Mouse (Mus musculus) yolk sac, embryonic 10.5 days (tissue): ENCODE results near the gene Gzmm.
A peak's percentile ranks its signal among the peaks of the same experiment; 100 is the strongest.
"Not testable (repeated sequence)": the region's sequence is repeated elsewhere in the genome, so short reads cannot be mapped to it uniquely, and the experiment has no call there.

Source experiments
- DNase-seq: peaks from one replicate; pipeline ENCODE4 v3.0.0-alpha.2; 2017; ENCODE audit warnings: low spot score

The Gzmm gene

GRCm38 (mm10) chr10:79681591-79682245 lies 7.1 kb upstream of the Gzmm start, which contains the start of gene Cdc34:
Cdc34 (plus strand) TSS chr10:79682195.
- DNase-seq, result peak; percentile 99

- no peak for DNase-seq
These were observed 6.3 kb upstream of the Gzmm start for GRCm38 (mm10) chr10:79682551-79682915.

GRCm38 (mm10) chr10:79682916-79683582 lies 5.8 kb upstream of the Gzmm start:
- peak; percentile 82 for DNase-seq

GRCm38 (mm10) chr10:79683726-79684640 lies 4.8 kb upstream of the Gzmm start:
- DNase-seq, result peak; percentile 57

DNA sequence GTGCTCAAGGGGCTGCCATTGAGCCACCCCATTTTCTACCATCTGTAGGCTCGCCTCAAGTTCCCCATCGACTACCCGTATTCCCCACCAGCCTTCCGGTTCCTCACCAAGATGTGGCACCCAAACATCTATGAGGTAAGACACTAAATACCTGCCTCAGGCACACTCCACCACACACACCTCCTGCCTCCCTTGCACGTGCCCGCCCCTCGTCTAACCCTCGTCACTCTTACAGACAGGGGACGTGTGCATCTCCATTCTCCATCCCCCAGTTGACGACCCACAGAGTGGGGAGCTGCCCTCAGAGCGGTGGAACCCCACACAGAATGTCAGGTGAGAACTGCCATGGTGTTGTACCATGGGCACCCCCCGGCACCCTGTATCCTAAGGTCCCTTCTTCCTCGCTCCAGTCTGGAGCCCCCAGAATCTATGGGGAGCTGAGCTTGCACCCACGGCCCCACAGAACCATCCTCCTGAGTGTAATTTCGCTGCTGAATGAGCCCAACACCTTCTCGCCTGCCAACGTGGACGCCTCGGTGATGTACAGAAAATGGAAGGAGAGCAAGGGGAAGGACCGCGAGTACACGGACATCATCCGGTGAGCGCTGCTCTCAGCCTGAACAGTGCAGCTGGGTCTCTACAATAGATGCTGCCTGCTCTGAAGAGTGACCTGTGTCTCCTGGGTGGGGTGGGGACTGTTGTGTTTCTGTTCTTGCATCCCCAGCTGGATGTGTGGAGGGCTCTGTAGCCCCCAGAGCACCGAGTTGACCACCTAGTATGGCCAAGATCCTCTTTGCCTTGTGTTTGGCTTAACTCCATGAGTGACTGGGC lies 3.8 kb upstream of the Gzmm start:
- no peak for DNase-seq

DNA sequence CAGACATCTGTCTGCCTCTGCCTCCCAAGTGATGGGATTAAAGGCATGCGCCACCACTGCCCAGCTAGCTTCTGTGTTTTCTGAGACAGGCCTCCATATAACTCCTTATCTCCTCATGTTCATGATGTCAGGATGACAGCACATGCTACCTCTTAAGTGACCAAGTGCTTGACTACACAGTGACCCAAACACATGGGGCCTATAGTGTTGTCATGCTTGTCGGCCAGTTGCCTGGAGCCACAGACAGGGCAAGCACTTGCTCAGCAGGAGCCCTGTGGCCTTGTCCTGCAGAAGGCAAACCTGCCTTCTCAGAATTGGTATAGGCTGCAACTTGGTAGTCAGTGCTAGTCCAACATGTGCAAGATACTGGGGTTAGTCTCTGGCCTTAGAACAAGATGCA lies 2.6 kb upstream of the Gzmm start:
- DNase-seq, result no peak

- DNase-seq, result no peak
These were observed 2.1 kb upstream of the Gzmm start for GRCm38 (mm10) chr10:79686691-79687090.

DNA sequence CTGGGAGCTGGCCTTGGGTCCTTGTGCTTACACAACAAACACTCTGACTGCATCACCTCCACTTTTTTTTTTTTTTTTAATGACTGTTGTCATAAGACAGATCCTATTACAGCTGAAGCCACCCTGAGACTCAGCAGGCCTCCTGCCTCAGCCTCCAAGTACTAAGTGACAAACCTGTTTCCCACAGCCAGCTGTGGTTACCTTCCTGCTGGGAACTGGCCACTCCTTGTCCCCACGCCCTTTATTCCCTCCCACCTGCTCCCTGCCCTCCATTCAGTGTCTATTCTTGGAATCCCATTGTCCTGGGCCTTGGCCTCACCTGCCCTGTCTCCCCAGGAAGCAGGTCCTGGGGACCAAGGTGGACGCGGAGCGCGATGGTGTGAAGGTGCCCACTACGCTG lies 1.3 kb upstream of the Gzmm start:
- DNase-seq, result no peak

DNA sequence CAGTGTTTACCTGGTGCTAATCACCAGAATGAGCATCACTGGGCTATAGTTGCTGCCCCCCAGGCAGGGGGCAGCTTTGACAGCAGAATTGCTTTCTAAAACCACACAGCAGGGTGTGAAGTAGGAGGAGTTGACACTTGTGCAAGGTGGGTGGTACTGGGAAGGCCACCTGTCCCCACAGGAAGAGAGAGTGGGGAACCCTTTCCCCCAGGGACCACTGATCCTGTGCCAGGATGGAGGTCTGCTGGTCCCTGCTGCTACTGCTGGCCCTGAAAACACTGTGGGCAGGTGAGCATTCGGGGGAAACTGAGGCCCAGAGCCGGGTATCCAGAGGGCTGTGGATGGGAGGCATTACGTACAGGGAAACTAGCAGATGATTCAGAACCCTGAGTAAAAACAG lies 358 bp downstream of the Gzmm start:
- no peak for DNase-seq

- DNase-seq, result no peak
These were observed 3.2 kb downstream of the Gzmm start for GRCm38 (mm10) chr10:79691986-79692548.

DNA sequence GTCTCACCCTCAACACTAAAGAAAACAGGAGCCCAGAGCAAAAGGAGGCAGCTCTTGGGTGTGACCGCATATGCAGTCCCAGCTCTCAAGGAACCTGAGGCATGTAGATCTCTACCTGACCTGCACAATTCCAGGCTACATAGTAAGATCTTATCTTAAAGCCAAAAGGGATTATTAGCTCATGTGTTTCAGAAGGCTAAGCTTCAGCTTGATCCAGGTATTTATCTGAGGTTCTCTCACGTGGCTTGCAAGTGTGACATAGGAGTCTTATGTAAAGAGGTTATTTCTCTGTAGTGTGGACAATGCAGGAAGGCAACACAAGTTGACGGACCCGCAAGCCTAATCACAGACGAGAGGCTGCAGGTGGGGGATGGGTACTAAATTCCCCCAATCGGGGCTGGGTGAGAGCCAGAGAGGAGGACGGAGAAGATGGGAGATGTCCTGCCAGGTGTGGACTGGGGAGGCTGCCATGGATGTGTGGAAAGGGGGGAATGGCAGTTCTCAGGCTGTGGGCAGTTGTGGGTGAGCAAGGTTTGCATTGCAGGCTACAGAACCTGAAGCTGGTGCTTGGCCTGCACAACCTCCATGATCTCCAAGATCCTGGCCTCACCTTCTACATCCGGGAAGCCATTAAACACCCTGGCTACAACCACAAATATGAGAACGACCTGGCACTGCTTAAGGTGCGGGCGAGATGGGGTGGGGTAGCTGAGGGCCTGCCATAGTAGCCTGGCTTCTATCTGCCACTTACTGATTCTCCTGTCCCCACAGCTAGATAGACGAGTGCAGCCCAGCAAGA lies 5.0 kb downstream of the Gzmm start:
- DNase-seq, result no peak

- no peak for DNase-seq
These were observed 5.5 kb downstream of the Gzmm start for GRCm38 (mm10) chr10:79694379-79694655.

DNA sequence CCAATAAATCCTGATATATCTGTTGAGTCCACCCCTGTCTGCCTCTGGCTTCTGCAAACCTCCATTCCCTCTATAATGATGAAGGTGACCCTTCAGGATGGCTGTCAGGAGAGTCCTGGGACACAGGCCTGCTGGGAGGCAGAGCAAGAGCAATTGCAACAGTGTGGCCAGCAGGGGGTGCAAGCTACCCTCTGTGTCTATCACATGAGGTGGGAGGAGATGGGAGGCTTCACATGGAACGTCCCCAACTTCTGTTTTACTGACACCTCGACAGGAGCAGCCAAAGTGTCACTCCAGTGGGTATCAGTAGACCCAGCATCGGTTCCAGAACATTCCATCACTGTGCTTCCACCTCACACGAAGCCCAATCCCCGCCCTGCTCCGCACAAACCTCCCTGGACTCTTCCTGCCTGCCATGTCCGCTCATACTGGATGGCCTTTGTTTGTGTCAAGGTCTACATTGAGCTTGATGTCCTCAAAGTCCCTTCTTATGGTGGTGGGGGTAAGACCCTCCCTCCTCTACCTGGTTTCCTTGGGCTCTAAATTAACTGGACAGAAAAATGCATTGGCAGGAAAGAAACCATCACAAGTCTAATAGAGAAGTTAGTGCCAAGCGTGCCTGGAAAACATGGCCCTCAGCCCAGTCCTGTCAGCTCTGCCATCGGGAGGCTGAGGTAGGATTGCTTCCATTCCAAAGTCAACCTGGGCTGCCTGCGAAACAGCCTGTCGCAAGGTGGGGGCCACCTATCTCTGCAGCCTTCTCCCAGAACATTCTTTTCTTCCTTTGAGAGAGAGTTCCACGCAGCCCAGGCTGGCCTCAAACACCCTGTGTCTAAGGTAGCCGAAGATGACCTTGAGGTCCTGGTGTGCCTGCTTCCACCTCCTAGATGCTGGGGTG lies 6.7 kb downstream of the Gzmm start:
- peak; percentile 55 for DNase-seq

DNA sequence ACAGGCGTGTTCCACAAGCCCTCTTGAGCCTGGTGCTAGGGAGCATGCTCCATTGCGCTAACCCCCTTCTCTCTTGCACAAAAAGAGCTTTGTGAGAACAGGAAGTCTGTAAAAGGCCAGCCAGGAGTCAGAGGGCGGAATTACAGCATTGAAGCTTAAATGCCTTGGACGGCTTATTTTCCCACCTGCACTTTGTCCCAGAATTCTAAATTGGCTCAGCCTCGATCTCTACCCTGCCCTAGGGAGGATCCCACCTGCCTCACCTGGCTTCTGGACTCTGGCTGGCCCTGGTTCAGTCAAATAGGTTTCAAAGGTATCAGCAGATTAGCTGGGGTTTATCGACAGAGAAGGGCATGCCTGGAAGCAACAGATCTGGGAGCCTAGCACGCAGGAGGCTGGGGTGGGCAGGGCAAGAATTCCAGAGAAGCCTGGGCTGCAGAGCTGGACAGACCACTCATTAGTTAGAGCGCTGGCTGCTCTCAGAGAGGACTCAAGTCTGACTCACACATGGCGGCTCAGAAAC lies 7.4 kb downstream of the Gzmm start:
- DNase-seq, result peak; percentile 56

GRCm38 (mm10) chr10:79697916-79698315 lies 9.1 kb downstream of the Gzmm start:
- no peak for DNase-seq

- DNase-seq, result no peak
These were observed 9.6 kb downstream of the Gzmm start for GRCm38 (mm10) chr10:79698459-79698858.

DNA sequence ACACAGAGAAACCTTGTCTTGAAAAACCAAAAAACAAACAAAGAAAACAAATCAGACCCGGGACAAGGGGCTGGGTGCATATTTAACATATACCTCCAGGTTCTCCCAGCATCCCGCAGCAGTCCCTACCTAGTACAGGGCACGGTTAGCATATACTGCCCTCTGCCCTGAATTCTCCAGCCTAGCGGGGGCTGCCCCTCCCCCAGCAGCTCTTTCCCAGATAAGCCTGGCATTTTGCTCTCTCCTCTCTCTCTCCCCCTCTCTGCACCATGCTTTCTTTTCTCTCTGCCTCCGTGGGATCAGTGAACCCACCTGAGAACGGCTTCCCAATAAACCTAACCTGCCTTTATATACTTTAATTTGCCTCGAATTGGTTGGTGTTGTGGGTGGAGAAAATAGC lies 11.9 kb downstream of the Gzmm start:
- no peak for DNase-seq

DNA sequence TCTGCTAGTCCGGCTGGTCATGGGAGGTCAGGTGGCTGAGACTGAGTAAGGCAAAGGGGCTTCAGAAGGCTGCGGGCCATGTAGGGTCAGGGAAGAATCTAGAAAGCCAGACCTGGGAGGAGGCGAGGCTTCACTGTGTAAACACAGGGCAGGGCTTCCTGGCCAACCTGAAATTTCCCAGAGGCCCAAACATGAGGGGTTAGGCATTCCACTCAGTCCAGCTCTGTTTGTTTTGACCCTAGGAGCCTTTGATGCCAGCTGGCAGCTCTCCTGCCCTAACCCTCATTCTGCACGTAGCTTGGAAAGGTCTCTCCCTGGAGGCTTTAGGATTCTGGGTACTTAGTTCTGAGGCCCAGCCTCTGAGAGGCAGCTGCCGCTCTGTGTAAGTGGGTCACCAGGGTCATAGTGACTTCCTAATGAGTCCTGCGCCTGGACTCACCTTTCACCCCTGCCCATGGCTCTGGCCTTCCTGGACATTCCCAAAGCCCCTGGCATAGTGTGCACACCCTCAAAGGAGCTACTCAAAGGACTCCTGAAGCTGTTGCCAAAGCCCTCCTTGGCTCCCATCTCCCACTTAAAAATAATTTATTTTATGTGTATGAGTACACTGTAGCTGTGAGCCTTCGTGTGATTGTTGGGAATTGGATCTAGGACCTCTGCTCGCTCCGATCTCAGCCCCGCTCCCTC lies 12.8 kb downstream of the Gzmm start:
- DNase-seq, result peak; percentile 75

- not testable (repeated sequence) for DNase-seq
These were observed 14.2 kb downstream of the Gzmm start for GRCm38 (mm10) chr10:79702970-79703369.
